Mouse (Mus musculus) layer of hippocampus, adult 8-10 months (tissue): ENCODE measurements at regions not wholly inside any gene's neighbourhood (a gene's known extent, or its start where the extent isn't known, plus 50 kb on each side); places are given as distances from the start of the nearest gene placed in this dataset.
"Not testable (repeated sequence)": the region's sequence is repeated elsewhere in the genome, so short reads cannot be mapped to it uniquely, and the experiment has no call there.

Experiments
- DNase-seq, 2 experiments: peaks; one replicate each; pipeline ENCODE4 v3.0.0; 2022; ENCODE audit warnings: low spot score in 2 of 2

DNA sequence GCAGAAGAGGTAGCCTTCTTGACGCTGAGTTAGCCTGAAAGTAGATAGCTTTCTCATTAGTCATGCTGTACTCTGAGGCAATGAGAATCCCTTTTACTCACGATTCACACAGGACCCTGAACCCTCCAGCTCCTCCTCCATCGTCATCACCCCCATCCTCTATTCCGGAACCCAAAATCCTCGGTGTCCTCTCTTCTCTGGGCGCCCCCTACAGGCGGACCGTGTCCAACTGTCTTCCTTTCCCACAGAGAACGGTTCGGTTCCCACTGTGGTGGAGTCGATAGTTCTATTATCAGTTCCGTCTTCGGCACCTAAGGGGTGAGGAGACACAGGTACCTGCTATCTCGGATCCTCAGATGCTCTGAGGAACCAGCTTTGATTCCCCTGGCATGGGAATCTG lies 130.2 kb downstream of the Phlda1 start:
- no peak for DNase-seq

DNA sequence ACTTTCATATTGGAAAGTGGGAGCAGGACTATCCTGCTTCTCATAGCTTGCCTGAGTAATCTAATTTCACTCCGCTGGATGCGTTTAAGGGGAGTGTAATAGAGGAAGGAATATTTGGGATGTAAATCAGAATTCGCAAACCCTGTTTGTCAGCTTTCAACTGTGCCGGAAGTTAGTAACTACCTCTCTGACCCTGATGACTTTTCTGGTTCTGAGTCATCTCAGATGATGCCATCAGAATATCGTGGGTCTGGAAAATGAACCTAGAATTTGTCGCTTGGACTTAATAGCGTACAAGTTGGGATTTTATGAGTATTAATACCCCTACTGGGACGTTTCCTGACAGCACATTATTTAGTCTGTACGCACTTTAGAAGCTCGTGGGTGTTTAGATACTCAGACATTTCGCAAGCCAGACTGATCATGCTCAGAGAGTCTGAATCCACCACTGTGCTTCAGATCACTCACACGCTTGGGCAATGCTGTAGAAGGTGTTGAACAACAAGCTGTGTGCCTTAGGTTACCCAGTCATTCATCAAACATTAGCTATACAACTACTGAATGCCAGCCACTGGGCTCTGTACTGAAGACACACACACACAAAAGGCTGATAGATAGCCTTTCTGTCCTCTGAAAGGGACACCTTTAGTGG lies 131.1 kb downstream of the Phlda1 start:
- no peak for DNase-seq

DNA sequence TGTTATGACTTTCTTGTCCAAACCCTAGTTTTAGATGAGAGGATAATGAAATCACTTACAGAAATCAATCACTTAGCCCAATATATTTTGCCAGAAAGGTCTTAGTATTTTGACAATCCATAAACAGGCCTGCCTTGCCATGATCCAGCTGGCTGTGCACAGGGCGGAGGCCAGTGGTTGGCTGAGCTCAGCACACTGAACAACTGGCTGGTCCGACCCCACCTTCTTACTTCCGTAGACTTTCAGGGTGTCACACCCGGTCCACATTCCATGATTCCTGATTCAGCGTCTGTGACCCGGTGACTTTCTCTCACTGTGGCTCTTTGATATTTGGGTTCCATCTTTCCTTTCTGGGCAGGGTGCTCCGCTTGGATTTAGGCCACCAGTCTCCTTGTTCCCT lies 133.8 kb downstream of the Phlda1 start:
- DNase-seq: no peak

DNA sequence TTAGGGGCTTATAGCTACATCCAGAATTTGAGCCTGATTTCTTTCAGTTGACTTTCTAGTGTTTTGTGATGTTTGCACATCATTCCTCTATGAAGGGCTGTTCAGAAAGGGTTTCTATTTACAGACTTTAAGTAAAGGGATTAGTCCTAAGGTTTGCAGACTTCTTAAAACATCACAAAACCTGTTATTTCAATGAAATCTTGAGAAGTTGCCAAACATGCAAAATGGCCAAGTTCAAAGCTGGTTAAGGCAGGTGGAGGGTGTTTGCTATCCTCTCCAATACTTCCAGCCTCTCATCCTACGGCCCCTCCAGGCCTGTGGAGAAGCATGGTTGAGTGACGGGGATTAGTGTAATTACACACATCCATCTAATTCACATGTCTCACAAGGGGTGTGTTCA lies 136.6 kb downstream of the Phlda1 start:
- no peak for DNase-seq

DNA sequence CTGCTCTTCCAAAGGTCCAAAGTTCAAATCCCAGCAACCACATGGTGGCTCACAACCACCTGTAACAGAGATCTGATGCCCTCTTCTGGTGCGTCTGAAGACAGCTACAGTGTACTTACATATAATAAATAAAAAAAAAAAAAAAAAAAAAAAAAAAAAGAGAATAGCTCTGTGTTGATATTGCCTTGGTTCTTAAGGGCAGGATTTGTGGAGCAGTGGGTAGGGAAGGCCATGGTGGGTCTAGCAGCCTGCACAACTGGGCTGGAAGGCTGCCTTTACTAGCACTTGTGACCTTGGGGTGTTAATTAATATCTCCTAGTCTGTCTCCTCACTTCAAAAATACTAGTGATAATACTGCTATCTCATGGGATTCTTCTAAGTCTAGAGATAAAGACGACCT lies 147.7 kb downstream of the Phlda1 start:
- DNase-seq: not testable (repeated sequence)

DNA sequence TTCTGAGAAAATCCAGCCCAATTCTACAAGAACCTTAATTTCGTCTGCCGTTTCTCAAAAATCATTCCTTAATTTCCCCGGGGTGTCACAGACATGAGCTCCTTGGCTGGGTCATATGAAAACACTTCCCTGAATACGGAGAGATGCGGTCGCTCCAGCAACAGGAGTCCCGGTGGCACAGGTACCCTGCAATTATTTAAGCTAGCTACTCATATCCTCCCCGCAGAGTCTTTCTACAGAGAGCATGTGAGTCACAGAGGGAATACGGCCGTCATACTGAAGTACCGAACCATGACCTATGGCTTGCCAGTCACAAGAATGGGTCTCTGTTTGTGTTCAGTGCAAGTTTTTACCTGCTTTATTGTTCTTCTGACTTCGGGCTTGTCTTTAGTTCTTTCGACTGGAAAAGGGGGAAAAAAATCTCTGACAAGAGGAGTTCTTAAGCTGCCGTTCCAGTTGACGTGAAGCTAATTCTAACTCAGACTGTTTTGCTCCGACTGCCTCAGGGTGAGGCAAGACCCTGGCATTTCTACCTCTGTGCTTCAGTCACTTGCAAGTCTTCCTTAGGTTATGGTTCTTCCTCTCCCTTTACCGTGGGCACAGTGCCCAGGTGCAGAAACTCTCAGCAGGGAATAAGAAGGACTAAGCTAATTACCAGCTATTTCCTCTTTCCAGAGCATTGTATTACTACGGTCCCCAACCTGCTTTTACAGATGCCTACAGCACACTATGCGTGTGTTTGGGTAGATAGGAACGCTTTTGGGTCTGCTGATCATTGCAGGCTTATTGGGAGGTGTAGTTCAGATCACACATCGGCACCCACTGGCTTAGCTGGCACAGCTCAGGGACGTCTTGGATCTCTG lies 148.5 kb downstream of the Phlda1 start:
- DNase-seq: no peak

DNA sequence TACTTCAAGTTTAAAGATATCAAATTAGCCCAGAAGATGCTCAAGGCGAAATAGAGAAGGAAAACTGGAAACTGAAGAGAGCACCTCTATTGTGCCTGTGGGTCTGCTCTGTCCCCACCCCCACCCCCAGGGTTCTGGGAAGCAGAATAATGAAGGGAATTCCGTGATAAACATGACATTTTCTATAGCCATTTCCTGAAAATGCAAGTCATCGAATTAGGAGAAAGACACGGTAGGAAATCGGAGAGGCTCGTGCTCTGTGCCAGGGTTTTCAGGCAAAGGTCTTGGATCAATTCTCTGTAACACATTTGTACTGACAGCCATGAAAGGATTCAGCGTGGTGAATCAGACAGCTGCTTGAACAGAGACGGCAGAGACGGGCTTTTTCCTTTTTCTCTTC lies 152.7 kb downstream of the Phlda1 start:
- DNase-seq: no peak

DNA sequence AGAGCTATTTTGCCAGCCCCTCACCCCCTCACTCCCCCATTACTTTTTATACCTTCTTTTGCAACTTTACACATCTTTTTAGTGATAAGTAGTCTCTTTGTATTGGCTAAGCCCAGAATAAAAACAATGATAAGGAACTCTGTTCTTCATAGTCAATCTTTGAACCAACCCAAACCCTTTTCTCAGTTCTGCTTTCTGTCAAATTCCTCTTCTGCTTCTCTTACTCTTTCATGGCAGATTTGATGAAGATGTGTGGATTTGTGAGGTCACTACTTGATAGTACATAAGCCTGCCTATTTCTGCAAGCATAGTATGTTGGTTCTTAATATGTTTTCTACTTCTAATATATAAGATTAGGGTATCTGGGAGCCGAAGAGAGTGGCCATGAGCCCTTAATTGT lies 156.6 kb downstream of the Phlda1 start:
- no peak for DNase-seq

DNA sequence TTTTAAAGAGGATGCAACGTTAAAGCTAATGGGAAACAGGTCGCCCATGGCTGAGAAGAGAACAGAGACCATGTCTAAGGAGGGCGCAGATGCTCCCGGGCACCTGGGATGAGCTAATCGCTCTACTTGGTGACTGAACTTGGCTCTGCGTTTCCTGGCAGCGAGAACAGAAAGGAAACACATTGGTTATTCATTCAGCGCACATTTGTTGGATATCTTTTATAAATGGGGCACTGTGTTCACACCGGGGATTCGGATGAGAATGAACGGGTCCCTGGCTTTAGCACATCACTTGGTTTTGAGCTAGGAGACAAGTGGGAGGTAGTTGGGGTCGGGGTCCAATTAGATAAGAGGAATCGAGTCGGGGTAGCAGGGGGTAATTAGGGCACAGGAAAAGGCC lies 159.7 kb downstream of the Phlda1 start:
- peak; percentile 9 to 18 for DNase-seq

DNA sequence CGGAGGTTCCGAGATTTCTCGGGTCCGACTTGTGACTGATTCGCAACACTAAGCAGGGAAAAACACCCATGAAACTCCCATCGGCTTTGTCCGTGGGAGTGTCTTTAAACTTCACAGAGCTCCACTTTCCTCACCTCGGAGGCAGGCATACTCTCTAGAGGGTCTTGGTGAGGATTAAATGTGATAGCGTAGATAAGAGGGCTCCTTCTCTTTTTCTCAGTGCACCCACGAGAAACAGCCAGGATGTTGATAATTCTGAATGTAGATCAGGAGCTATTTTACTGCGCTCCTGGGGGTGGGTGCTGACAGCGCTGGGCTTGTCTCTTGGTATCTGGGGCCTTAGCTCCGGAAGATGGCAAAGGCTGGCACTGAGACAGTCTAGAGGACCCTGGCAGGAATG lies 160.9 kb downstream of the Phlda1 start:
- DNase-seq: no peak

DNA sequence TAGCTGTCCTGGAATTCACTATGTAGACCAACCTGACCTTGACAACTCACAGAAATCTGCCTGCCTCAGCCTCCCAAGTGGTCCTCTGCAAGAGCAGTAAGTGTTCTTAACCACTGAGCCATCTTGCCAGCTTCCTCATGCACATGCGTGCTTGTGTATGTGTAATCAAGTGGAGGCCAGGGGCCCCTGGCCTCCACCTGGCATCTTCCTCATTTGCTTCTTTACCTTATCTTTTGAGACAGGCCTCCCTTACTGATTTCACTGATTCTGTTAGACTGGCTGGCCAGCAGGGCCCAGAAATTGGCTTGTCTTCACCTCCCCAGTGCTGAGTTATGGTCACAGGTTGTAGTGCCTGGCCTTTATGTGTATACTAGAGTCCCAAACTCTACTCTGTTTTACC lies 162.6 kb downstream of the Phlda1 start:
- no peak for DNase-seq

DNA sequence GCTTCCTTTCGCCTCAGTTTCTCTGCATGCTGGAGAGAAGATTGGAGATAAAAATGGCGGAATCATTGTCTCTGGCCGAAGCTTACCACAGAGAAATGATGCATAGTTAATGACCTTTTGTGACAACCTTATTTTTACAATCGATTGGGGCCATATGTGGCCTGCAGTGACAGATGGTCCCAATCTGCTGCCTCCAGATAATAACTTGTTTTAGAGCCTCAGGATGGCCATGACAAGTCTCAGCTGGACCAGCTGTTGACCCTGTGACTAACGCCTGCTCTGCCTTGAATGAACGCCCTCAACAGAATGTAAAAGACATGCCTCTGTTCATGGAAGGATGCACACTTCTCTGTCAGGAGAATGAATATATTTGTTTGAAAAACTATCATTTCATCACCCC lies 163.6 kb downstream of the Phlda1 start:
- no peak for DNase-seq

DNA sequence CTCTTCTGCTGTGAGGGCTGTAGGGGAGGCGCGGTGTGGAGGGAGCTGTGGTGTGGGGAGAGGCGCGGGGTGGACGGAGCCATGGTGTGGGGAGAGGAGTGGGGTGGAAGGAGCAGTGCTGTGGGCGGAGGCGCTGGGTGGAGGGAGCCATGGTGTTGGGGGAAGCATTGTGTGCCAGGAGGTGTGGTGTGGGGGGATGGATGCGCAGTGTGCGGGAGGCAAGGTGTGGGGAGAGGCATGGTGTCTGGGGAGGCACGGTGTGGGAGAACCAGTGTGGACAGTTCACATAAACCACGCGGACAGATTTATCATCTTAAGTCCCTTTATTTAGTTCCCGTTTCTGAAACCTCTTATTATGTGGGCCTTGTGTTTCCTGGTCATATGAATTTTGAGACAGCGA lies 164.6 kb downstream of the Phlda1 start:
- no peak for DNase-seq

DNA sequence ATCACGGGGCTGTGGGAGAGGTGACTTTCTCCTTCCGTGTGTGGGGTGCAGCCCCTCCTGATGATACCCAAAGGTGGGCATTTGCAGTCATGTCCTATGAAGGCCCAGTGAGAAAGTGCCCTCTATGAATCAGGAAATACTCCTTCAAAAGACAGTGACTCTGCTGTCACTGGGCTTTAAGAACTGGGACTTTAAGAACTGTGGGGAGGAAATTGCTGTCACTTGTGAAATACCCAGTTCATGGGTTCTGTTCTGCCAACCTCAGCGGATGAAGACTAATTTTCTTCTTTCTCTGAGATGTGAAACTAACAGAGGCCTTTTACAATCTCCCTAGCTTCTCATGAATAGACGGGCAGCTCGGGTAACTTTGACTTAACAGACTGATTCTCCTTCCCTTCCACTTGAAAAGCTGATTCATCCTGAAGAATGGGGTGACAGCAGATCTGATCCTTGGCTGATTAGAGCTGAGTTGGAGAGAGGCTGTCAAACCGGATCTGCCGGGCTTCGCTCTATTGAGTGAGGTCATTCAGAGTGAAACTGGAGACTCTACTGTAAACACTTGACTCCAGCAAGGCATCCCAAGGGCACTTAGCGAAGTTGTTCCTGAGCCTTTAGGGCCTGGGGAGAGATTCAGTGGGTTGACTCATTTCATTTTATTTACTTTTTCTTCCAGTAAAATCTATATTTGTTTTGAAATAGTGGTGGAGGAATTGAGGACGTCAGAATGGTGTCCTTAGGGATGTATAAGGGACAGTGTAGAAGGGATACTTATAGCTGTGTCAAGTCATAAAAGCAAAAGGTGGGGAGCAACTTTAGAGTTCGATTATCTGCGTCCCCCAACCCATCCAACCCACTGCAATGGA lies 166.6 kb downstream of the Phlda1 start:
- DNase-seq: no peak

DNA sequence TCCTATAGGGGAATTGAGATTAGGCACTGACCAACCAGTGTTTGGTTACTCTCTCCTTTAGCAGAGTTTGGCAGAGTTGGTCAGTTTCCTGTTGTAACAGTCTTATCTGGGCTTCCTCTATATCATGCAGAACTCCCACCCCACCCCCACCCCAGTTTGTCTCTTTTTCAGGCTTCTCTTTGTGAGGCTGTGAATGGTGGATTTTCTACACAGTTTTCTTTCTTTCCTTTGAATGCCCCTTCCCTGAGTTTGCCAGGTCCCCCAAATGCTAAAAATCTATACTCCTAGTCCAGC lies 167.2 kb downstream of the Phlda1 start:
- no peak for DNase-seq

DNA sequence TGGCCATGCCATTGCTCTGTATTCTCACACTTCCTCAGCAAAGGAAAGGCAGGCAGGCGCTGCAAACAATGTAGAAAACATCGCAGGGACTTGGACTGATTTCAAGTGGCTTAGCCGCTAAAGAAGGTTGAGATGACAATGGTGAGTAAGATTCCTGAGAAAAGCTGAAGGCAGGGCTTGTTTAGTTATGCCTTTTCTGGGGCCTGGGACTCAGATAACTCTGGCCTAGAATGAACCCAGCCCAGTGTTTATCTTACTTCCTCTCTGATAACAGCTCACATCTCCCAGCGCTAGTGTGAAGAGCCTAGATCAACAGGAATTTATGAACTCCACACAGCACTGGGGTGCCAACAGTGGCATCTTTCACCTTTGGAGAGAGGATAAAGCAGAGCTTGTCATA lies 170.2 kb downstream of the Phlda1 start:
- no peak for DNase-seq

DNA sequence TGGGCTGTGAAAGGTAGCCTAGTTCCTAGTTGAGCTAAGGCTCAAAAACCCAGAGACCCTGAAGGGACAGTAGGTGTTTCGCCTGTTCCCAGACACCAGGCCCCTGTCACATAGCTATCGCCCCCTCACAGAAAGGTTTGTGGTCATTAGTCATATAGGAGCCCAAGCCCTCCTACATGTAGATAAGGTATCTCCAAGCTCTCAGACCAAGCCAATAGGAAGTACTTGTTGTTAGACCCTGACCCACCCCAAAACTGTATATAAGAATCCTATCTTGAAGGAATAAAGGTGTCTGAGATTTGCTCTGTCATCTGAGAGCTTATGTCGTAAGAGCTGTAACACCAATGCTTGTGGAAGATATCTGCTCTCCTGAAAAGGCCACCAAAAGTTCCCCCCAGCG lies 174.8 kb downstream of the Phlda1 start:
- no peak for DNase-seq

DNA sequence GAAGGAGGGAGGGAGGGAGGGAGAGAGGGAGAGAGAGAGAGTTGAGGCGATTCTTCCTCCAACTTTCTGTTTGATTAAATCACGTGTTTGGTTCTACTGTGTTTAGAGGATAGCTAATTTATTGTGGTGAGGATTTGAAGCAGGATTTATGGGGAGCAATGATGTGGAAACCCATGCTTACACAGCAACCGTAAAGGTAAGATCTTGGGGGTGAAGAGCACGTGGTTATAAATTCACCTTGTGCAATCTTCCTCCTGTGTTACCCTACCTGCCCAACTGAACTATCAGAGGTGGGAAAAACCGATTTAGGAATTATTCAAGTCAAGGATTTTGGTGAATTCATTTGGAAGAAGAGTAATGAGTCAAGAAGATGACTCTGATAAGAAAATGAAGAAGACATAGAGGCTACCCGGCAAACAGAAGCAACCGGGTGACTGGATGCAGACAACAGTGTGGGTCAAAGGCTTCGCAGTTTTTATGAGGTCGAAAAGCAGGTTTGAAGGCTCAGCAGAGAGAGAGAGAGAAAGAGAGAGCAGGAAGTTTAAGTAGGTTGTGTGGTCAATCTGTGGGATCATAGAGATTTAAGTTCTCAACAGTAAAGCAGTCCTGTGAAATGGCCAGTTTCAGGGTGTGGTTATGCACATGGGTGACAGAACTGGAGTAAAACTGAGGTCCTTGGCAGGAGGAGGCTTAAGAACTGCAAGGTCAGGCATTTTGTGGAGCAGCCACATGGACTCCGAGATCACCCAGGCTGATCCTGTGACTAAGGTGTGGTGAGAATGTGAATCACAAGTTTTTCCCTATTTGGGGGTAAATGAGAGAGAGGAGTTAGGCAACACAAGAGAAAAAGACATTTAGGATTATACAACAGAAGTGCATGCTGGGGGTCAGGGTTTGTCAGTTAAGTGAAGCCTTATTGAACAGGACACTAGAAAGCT lies 178.6 kb downstream of the Phlda1 start:
- DNase-seq: no peak

DNA sequence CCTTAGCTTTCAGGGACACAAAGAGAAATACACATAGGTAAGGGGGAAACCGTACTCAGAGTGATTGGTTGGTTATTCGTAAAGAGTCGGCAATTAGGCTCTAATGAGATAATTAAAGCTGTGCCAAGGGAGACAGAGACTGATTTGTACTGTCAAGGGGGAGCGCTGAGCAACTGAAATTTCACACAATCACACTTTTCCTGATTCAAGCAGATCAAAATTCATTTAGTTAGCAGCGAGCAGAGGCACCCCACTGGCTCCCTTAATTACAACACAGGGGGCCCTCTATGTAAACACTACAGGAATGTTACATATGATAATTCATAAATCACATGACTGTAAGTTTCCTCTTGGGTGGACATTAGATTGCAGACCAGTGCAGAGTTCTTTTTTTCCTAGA lies 180.5 kb downstream of the Phlda1 start:
- DNase-seq: no peak

DNA sequence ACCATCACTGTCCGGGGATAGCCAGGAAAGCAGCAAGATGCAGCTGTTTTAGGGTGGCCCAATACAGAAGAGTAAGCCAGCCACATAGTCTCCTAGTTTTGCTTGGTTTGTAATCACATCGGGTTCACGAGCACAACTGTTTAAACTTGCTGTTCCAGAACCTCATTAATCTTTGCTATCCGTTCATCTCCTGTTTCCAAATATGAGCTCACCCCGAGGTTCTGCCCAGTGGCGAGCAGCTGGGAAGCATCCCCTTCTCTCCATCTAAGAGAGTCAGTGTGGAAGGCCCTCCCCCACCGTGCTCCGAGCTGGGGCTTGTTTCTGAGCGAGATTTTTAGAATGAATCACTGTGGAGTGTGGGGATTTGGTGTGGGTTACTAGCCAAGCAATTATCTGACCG lies 183.5 kb downstream of the Phlda1 start:
- DNase-seq: no peak

DNA sequence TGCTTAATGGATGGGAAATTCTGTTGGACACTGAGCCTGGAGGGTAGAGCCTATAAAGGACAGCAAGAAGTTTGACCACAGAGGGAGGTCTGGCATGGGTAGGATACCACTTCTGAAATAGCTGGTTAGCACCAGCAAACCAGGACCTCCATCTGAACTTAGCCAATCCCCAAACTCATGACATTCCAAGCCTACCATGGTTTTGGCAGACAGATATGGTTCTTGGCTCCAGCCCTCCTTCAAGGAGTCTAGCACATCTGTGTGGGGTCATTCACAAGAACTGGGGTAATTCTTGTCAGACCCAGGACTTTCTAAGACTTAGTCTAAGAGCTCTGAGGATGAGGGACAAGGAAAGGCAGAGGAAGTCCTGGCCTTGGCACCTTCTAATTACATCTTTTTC lies 187.7 kb downstream of the Phlda1 start:
- DNase-seq: no peak
